Mouse (Mus musculus): Measurements from ENCODE around the gene Tspan11. TPM values are rescaled to one million over a fixed set of nuclear protein-coding genes. Genes with fewer than 3 reads are reported as not detected.

The Tspan11 gene
- polyA plus RNA-seq, 1 experiment from 2014 or later, result 10.8 TPM

DNA sequence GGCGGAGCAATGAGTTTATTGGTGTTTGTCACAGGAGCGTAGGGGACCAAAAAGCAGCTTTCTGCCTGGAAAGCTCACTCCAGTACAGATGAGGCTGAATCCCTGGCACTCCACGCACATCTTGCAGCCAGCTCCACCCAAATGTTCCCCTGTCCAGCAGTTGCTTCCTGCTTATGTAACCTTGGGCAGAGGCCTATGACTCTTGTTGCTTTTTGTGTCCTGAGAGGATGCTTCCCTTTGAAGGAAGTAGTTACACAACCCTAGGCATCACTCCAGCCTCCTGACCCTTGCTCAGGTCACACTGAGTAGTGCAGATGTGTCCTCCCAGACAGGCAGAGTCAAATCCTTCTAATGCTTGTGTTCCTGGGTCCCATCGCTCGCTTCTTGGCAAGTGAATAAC lies 46.5 kb downstream of the Tspan11 start:
- Histone ChIP-seq H3K4me1 (ENCODE audit: control insufficient read depth, insufficient read depth, low read length) (no peaks in the 10 kb centered on the region), H3K27me3 (ENCODE audit: control insufficient read depth, insufficient read depth, low read length) (no peaks in the 10 kb centered on the region), H3K36me3 (ENCODE audit: control insufficient read depth, insufficient read depth, low read length) (no peaks in the 10 kb centered on the region), H3K4me2 (no peak overlapping the region), H3K27ac (ENCODE audit: low read depth, low read length) (no peak overlapping the region), H3K9ac (ENCODE audit: low read length) (no peak overlapping the region), H3K9me3 (ENCODE audit: control insufficient read depth, low read length) (no peaks in the 10 kb centered on the region), H3K4me3 (ENCODE audit: low read depth, low read length) (no peak overlapping the region)
- ATAC-seq (ENCODE audit: low FRiP score) (no peak), DNase-seq (ENCODE audit: low spot score, missing footprints) (no peak)
- WGBS, result 88% methylated on average over 5 of the region's 5 CpGs

DNA sequence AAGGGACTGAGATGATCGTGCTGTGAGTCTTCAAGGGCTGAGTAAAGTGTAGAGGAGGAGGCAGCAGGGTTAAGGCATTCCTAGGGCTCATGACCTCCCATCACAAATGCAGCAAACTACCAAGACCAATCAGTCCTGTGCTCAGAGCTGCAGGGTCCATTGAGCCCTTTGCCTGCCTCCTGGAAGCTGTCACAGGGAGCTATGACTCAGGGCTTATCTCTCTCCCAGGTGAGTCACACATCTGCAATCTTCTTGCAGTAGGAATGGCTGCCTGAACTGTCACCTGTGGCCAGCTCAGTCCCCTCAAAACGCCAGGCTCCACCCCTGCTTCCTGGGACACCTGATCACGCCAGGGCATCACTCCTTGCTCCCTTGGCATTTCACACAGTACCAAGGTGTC lies 47.7 kb downstream of the Tspan11 start:
- H3K4me3 ChIP-seq (ENCODE audit: low read depth, low read length), result no peak overlapping the region
- H3K27ac ChIP-seq (ENCODE audit: low read depth, low read length), result no peak overlapping the region
- DNase-seq (ENCODE audit: low spot score, missing footprints), result no peak
- no peaks in the 10 kb centered on the region for H3K27me3 ChIP-seq (ENCODE audit: control insufficient read depth, insufficient read depth, low read length)
- H3K9me3 ChIP-seq (ENCODE audit: control insufficient read depth, low read length), result no peaks in the 10 kb centered on the region
- H3K4me1 ChIP-seq (ENCODE audit: control insufficient read depth, insufficient read depth, low read length), result no peaks in the 10 kb centered on the region
- ATAC-seq (ENCODE audit: low FRiP score), result no peak
- H3K36me3 ChIP-seq (ENCODE audit: control insufficient read depth, insufficient read depth, low read length), result no peaks in the 10 kb centered on the region
- WGBS, result 86% methylated on average over 3 of the region's 3 CpGs
- H3K4me2 ChIP-seq, result no peak overlapping the region
- no peak overlapping the region for H3K9ac ChIP-seq (ENCODE audit: low read length)

- no peaks in the 10 kb centered on the region for H3K36me3 ChIP-seq (ENCODE audit: control insufficient read depth, insufficient read depth, low read length)
- H3K4me2 ChIP-seq, result no peak overlapping the region
- no peak for DNase-seq (ENCODE audit: low spot score, missing footprints)
- H3K9ac ChIP-seq (ENCODE audit: low read length), result no peak overlapping the region
- no peak overlapping the region for H3K27ac ChIP-seq (ENCODE audit: low read depth, low read length)
- no peaks in the 10 kb centered on the region for H3K4me1 ChIP-seq (ENCODE audit: control insufficient read depth, insufficient read depth, low read length)
- no peak overlapping the region for H3K4me3 ChIP-seq (ENCODE audit: low read depth, low read length)
- no peak for ATAC-seq (ENCODE audit: low FRiP score)
- H3K9me3 ChIP-seq (ENCODE audit: control insufficient read depth, low read length), result no peaks in the 10 kb centered on the region
- WGBS, result 88% methylated on average over 8 of the region's 8 CpGs
- no peaks in the 10 kb centered on the region for H3K27me3 ChIP-seq (ENCODE audit: control insufficient read depth, insufficient read depth, low read length)
These were observed 55.0 kb downstream of the Tspan11 start for GRCm38 (mm10) chr6:127942421-127942820.

GRCm38 (mm10) chr6:127945725-127946124 lies 58.3 kb downstream of the Tspan11 start:
- DNase-seq (ENCODE audit: low spot score, missing footprints), result peak; percentile 97
- peak; percentile 80 for ATAC-seq (ENCODE audit: low FRiP score)
- no peaks in the 10 kb centered on the region for H3K36me3 ChIP-seq (ENCODE audit: control insufficient read depth, insufficient read depth, low read length)
- no peak overlapping the region for H3K4me2 ChIP-seq
- H3K9ac ChIP-seq (ENCODE audit: low read length), result no peak overlapping the region
- H3K4me3 ChIP-seq (ENCODE audit: low read depth, low read length), result no peak overlapping the region
- no peak overlapping the region for H3K27ac ChIP-seq (ENCODE audit: low read depth, low read length)
- H3K27me3 ChIP-seq (ENCODE audit: control insufficient read depth, insufficient read depth, low read length), result no peaks in the 10 kb centered on the region
- no peaks in the 10 kb centered on the region for H3K9me3 ChIP-seq (ENCODE audit: control insufficient read depth, low read length)
- 64% methylated on average over 9 of the region's 9 CpGs for WGBS
- no peaks in the 10 kb centered on the region for H3K4me1 ChIP-seq (ENCODE audit: control insufficient read depth, insufficient read depth, low read length)

DNA sequence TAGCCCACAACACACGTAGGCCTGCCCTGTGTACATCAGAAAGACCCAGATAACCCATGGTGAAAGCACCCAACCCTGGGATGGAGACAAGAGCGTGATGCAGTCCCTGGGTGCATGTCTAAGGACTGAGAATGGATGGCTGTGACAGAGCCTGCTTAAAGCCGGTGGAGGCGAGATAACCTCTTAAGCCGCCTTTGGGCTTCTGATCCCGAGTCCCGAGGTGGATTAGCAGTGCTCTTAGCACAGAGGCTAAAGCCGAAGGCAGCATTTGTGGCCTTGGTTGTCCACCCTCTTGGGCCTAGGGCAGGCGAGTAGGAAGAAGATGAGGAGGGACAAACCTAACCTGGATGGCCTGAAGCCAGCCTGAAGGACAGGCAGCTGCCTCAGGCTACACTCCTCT lies 61.3 kb downstream of the Tspan11 start:
- WGBS, result 66% methylated on average over 9 of the region's 9 CpGs
- no peak for ATAC-seq (ENCODE audit: low FRiP score)

GRCm38 (mm10) chr6:127949885-127950284 lies 62.5 kb downstream of the Tspan11 start:
- DNase-seq (ENCODE audit: low spot score, missing footprints), result no peak
- no peak overlapping the region for H3K27ac ChIP-seq (ENCODE audit: low read depth, low read length)
- H3K27me3 ChIP-seq (ENCODE audit: control insufficient read depth, insufficient read depth, low read length), result no peaks in the 10 kb centered on the region
- no peaks in the 10 kb centered on the region for H3K36me3 ChIP-seq (ENCODE audit: control insufficient read depth, insufficient read depth, low read length)
- H3K4me3 ChIP-seq (ENCODE audit: low read depth, low read length), result no peak overlapping the region
- no peak overlapping the region for H3K4me2 ChIP-seq
- no peak for ATAC-seq (ENCODE audit: low FRiP score)
- no peak overlapping the region for H3K9ac ChIP-seq (ENCODE audit: low read length)
- WGBS, result 89% methylated on average over 7 of the region's 7 CpGs
- no peaks in the 10 kb centered on the region for H3K9me3 ChIP-seq (ENCODE audit: control insufficient read depth, low read length)
- no peaks in the 10 kb centered on the region for H3K4me1 ChIP-seq (ENCODE audit: control insufficient read depth, insufficient read depth, low read length)

More for the DNA sequence above, 61.3 kb downstream of the Tspan11 start:
- Histone ChIP-seq H3K4me1 (ENCODE audit: control insufficient read depth, insufficient read depth, low read length) (no peaks in the 10 kb centered on the region), H3K9ac (ENCODE audit: low read length) (no peak overlapping the region), H3K4me3 (ENCODE audit: low read depth, low read length) (no peak overlapping the region), H3K36me3 (ENCODE audit: control insufficient read depth, insufficient read depth, low read length) (no peaks in the 10 kb centered on the region), H3K27ac (ENCODE audit: low read depth, low read length) (no peak overlapping the region), H3K4me2 (no peak overlapping the region), H3K9me3 (ENCODE audit: control insufficient read depth, low read length) (no peaks in the 10 kb centered on the region), H3K27me3 (ENCODE audit: control insufficient read depth, insufficient read depth, low read length) (no peaks in the 10 kb centered on the region)
- DNase-seq (ENCODE audit: low spot score, missing footprints), result no peak

DNA sequence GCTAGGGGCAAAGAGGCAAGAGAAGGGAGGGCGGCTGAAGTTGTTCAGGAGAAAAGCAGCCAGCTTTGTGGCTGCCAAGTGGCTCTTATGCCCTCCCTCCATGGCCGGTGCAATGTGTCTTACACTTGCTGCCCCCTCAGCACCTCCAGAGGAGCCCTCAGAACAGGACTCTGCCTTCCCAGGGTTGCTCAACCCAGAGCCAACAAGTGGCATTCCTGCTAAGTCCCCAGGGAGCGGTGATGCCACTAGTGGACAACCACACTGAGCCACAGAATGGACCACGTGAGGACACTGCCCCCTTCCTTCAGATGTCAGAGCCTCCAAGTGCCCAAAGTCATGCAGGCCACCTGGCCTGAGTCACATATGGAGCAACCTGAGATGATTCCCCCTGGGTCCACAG lies 65.7 kb downstream of the Tspan11 start:
- no peaks in the 10 kb centered on the region for H3K36me3 ChIP-seq (ENCODE audit: control insufficient read depth, insufficient read depth, low read length)
- H3K27me3 ChIP-seq (ENCODE audit: control insufficient read depth, insufficient read depth, low read length), result no peaks in the 10 kb centered on the region
- H3K9me3 ChIP-seq (ENCODE audit: control insufficient read depth, low read length), result no peaks in the 10 kb centered on the region
- H3K27ac ChIP-seq (ENCODE audit: low read depth, low read length), result no peak overlapping the region
- no peaks in the 10 kb centered on the region for H3K4me1 ChIP-seq (ENCODE audit: control insufficient read depth, insufficient read depth, low read length)
- 84% methylated on average over 4 of the region's 4 CpGs for WGBS
- H3K4me2 ChIP-seq, result no peak overlapping the region
- no peak overlapping the region for H3K9ac ChIP-seq (ENCODE audit: low read length)
- DNase-seq (ENCODE audit: low spot score, missing footprints), result no peak
- no peak overlapping the region for H3K4me3 ChIP-seq (ENCODE audit: low read depth, low read length)
- ATAC-seq (ENCODE audit: low FRiP score), result 0 out of 2 replicates have a peak, but pooled peaks have one; percentile 24

DNA sequence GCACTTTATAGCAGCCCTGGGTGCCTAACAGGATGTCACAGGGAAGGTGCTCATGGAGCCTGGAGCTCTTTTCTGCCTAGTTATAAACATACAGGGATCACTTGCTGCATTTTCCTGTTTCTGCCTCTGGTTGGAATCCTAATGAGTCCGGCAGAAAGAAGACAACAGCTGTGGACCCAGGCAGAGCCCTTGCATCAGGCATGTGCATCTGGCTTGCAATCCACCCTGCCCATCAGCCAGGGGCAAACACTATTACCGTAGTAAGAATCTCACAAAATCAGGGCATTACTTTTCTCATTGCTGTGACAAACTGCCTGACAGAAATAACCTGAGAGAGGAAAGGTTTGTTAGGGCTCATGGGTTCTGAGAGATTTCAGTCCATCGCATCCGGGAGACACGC lies 68.8 kb downstream of the Tspan11 start:
- WGBS, result 89% methylated on average over 5 of the region's 5 CpGs
- no peak overlapping the region for H3K27ac ChIP-seq (ENCODE audit: low read depth, low read length)
- no peak for ATAC-seq (ENCODE audit: low FRiP score)

GRCm38 (mm10) chr6:127960203-127960602 lies 72.8 kb downstream of the Tspan11 start:
- Histone ChIP-seq H3K27me3 (ENCODE audit: control insufficient read depth, insufficient read depth, low read length) (no peaks in the 10 kb centered on the region), H3K27ac (ENCODE audit: low read depth, low read length) (no peak overlapping the region), H3K36me3 (ENCODE audit: control insufficient read depth, insufficient read depth, low read length) (no peaks in the 10 kb centered on the region), H3K4me1 (ENCODE audit: control insufficient read depth, insufficient read depth, low read length) (no peaks in the 10 kb centered on the region), H3K4me2 (no peak overlapping the region), H3K4me3 (ENCODE audit: low read depth, low read length) (no peak overlapping the region), H3K9me3 (ENCODE audit: control insufficient read depth, low read length) (no peaks in the 10 kb centered on the region), H3K9ac (ENCODE audit: low read length) (no peak overlapping the region)
- ATAC-seq (ENCODE audit: low FRiP score) (no peak), DNase-seq (ENCODE audit: low spot score, missing footprints) (no peak)
- 96% methylated on average over 1 of the region's 1 CpGs for WGBS

More for the DNA sequence above, 68.8 kb downstream of the Tspan11 start:
- no peaks in the 10 kb centered on the region for H3K36me3 ChIP-seq (ENCODE audit: control insufficient read depth, insufficient read depth, low read length)
- no peaks in the 10 kb centered on the region for H3K27me3 ChIP-seq (ENCODE audit: control insufficient read depth, insufficient read depth, low read length)
- H3K9me3 ChIP-seq (ENCODE audit: control insufficient read depth, low read length), result no peaks in the 10 kb centered on the region
- H3K4me1 ChIP-seq (ENCODE audit: control insufficient read depth, insufficient read depth, low read length), result no peaks in the 10 kb centered on the region
- H3K9ac ChIP-seq (ENCODE audit: low read length), result no peak overlapping the region
- H3K4me2 ChIP-seq, result no peak overlapping the region
- no peak overlapping the region for H3K4me3 ChIP-seq (ENCODE audit: low read depth, low read length)
- DNase-seq (ENCODE audit: low spot score, missing footprints), result no peak

- H3K4me3 ChIP-seq (ENCODE audit: low read depth, low read length), result no peak overlapping the region
- no peak overlapping the region for H3K27ac ChIP-seq (ENCODE audit: low read depth, low read length)
- H3K27me3 ChIP-seq (ENCODE audit: control insufficient read depth, insufficient read depth, low read length), result no peaks in the 10 kb centered on the region
- no peak overlapping the region for H3K4me2 ChIP-seq
- peak; percentile 51 for ATAC-seq (ENCODE audit: low FRiP score)
- H3K36me3 ChIP-seq (ENCODE audit: control insufficient read depth, insufficient read depth, low read length), result no peaks in the 10 kb centered on the region
- H3K9ac ChIP-seq (ENCODE audit: low read length), result no peak overlapping the region
- WGBS, result 56% methylated on average over 8 of the region's 8 CpGs
- no peak for DNase-seq (ENCODE audit: low spot score, missing footprints)
- no peaks in the 10 kb centered on the region for H3K4me1 ChIP-seq (ENCODE audit: control insufficient read depth, insufficient read depth, low read length)
- H3K9me3 ChIP-seq (ENCODE audit: control insufficient read depth, low read length), result no peaks in the 10 kb centered on the region
These were observed 78.1 kb downstream of the Tspan11 start for GRCm38 (mm10) chr6:127965497-127965896.
